Mouse (Mus musculus): ENCODE data around the gene Bpifa1. TPM values are rescaled to one million over a fixed set of nuclear protein-coding genes. Genes with fewer than 3 reads are reported as not detected.
"Not testable (repeated sequence)": the region's sequence is repeated elsewhere in the genome, so short reads cannot be mapped to it uniquely, and the experiment has no call there.

Bpifa1 gene
- polyA plus RNA-seq, 1 experiment, result not detected

GRCm38 (mm10) chr2:154171621-154172020 is 28.9 kb downstream of the Bpifa1 start:
- no peak overlapping the region for H3K27ac ChIP-seq (ENCODE audit: insufficient read depth, low read length)
- no peak for TF ChIP-seq POLR2A (IDR thresholded peaks at IDR 0.05; ENCODE audit: extremely low read depth, insufficient read depth, low read length)
- no peak for TF ChIP-seq CTCF (IDR thresholded peaks at IDR 0.05; ENCODE audit: extremely low read depth, insufficient read depth, low read length)
- no peaks in the 10 kb centered on the region for H3K4me1 ChIP-seq (ENCODE audit: control insufficient read depth, insufficient read depth, low read length)
- H3K4me3 ChIP-seq (ENCODE audit: insufficient read depth, low read length), result no peak overlapping the region

DNA sequence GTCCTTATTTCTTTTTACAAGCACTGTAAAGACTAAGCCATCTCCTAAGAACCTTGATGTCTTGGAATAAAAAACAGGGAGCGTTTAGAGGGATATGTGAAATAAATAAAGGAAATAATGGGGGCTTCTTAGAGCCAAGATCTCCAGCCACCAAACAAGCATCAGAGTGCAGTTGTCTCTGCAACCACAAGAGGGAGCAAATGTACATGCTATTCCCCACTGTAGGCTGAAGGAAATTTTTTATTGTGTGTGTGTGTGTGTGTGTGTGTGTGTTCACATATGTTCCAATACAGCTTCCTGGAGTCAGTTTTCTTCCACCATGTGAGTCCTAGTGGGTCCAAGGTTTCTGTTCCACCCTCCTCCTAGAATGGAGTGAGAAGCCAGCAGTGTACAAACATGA is 30.6 kb downstream of the Bpifa1 start:
- H3K4me3 ChIP-seq (ENCODE audit: insufficient read depth, low read length), result no peak overlapping the region
- peak; percentile 79 for TF ChIP-seq CTCF (IDR thresholded peaks at IDR 0.05; ENCODE audit: extremely low read depth, insufficient read depth, low read length)
- TF ChIP-seq POLR2A (IDR thresholded peaks at IDR 0.05; ENCODE audit: extremely low read depth, insufficient read depth, low read length), result no peak
- H3K4me1 ChIP-seq (ENCODE audit: control insufficient read depth, insufficient read depth, low read length), result no peaks in the 10 kb centered on the region
- H3K27ac ChIP-seq (ENCODE audit: insufficient read depth, low read length), result no peak overlapping the region

GRCm38 (mm10) chr2:154181900-154182299 is 39.2 kb downstream of the Bpifa1 start:
- H3K4me3 ChIP-seq (ENCODE audit: insufficient read depth, low read length); H3K27ac ChIP-seq (ENCODE audit: insufficient read depth, low read length); H3K4me1 ChIP-seq (ENCODE audit: control insufficient read depth, insufficient read depth, low read length): not testable (repeated sequence)

- H3K27ac ChIP-seq (ENCODE audit: insufficient read depth, low read length); H3K4me3 ChIP-seq (ENCODE audit: insufficient read depth, low read length); H3K4me1 ChIP-seq (ENCODE audit: control insufficient read depth, insufficient read depth, low read length): not testable (repeated sequence)
Observed at GRCm38 (mm10) chr2:154183061-154183460, 40.4 kb downstream of the Bpifa1 start.

DNA sequence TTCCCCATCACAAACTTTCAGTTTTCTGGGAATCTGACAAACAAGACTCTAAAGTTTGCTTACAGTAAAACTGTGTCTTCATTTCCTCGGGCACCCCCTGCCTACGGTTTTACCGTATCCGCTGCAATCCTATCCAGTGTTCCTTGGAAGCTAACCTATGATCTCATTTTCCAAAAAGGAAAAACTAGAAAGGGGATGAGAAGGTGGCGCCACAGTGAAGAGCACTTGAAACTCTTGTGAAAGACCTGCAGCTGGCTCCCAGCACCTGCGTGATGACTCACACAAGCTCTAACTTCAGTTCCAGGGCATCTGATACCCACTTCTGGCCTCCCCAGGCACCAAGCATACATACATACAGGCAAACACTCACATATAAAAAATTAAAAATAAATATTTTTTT is 42.6 kb downstream of the Bpifa1 start:
- Histone ChIP-seq H3K27ac (ENCODE audit: insufficient read depth, low read length) (no peak overlapping the region), H3K4me1 (ENCODE audit: control insufficient read depth, insufficient read depth, low read length) (no peaks in the 10 kb centered on the region), H3K4me3 (ENCODE audit: insufficient read depth, low read length) (no peak overlapping the region)
- TF ChIP-seq POLR2A (IDR thresholded peaks at IDR 0.05; ENCODE audit: extremely low read depth, insufficient read depth, low read length), result no peak
- TF ChIP-seq CTCF (IDR thresholded peaks at IDR 0.05; ENCODE audit: extremely low read depth, insufficient read depth, low read length), result no peak

GRCm38 (mm10) chr2:154185748-154186147 is 43.1 kb downstream of the Bpifa1 start:
- no peak overlapping the region for H3K27ac ChIP-seq (ENCODE audit: insufficient read depth, low read length)
- H3K4me3 ChIP-seq (ENCODE audit: insufficient read depth, low read length), result no peak overlapping the region
- TF ChIP-seq CTCF (IDR thresholded peaks at IDR 0.05; ENCODE audit: extremely low read depth, insufficient read depth, low read length), result no peak
- no peak for TF ChIP-seq POLR2A (IDR thresholded peaks at IDR 0.05; ENCODE audit: extremely low read depth, insufficient read depth, low read length)
- no peaks in the 10 kb centered on the region for H3K4me1 ChIP-seq (ENCODE audit: control insufficient read depth, insufficient read depth, low read length)

GRCm38 (mm10) chr2:154187468-154187867 is 44.8 kb downstream of the Bpifa1 start:
- H3K4me3 ChIP-seq (ENCODE audit: insufficient read depth, low read length), result no peak overlapping the region
- H3K27ac ChIP-seq (ENCODE audit: insufficient read depth, low read length), result no peak overlapping the region
- no peaks in the 10 kb centered on the region for H3K4me1 ChIP-seq (ENCODE audit: control insufficient read depth, insufficient read depth, low read length)
- no peak for TF ChIP-seq CTCF (IDR thresholded peaks at IDR 0.05; ENCODE audit: extremely low read depth, insufficient read depth, low read length)
- no peak for TF ChIP-seq POLR2A (IDR thresholded peaks at IDR 0.05; ENCODE audit: extremely low read depth, insufficient read depth, low read length)

DNA sequence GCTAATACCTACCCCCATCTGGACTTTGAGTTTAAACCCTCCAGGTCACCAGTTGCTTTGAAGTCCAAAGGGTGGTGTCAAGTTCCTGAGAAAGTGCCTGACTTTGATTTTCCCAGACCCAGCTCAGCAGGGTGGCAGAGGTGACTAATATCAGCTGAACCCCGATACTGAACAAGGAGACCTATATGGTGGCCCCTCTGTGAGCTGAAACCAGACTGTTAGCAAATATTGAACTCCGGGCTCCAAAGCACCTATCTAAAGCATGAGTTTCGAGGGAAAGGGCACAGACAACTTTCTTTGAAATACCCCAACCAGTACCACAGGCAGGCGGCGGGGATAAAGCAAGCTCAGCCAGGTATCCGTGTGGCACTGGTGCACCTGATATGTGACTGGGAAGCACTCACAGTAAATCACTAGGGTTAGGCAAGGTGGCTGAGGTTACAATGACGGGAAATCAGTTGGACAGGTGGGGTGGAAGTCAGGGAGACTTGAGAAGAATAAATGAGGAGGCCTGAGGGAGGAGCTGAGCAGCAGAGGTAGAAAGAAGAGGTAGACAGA is 47.3 kb downstream of the Bpifa1 start:
- H3K4me3 ChIP-seq (ENCODE audit: insufficient read depth, low read length), result no peak overlapping the region
- TF ChIP-seq POLR2A (IDR thresholded peaks at IDR 0.05; ENCODE audit: extremely low read depth, insufficient read depth, low read length), result no peak
- no peak for TF ChIP-seq CTCF (IDR thresholded peaks at IDR 0.05; ENCODE audit: extremely low read depth, insufficient read depth, low read length)
- no peaks in the 10 kb centered on the region for H3K4me1 ChIP-seq (ENCODE audit: control insufficient read depth, insufficient read depth, low read length)
- H3K27ac ChIP-seq (ENCODE audit: insufficient read depth, low read length), result no peak overlapping the region

- TF ChIP-seq CTCF (IDR thresholded peaks at IDR 0.05; ENCODE audit: extremely low read depth, insufficient read depth, low read length) (0 out of 2 replicates have a peak, but pooled peaks have one; percentile 27), POLR2A (IDR thresholded peaks at IDR 0.05; ENCODE audit: extremely low read depth, insufficient read depth, low read length) (no peak)
- H3K4me1 ChIP-seq (ENCODE audit: control insufficient read depth, insufficient read depth, low read length), result no peaks in the 10 kb centered on the region
- H3K27ac ChIP-seq (ENCODE audit: insufficient read depth, low read length), result no peak within 1 kb of the TSS
- no peak within 1 kb of the TSS for H3K4me3 ChIP-seq (ENCODE audit: insufficient read depth, low read length)
Observed at GRCm38 (mm10) chr2:154190546-154191258, 48.0 kb downstream of the Bpifa1 start, which contains the start of gene Bpifb1. TSS of gene Bpifb1 (plus strand) at chr2:154190818.

GRCm38 (mm10) chr2:154192141-154192540 is 49.5 kb downstream of the Bpifa1 start:
- Histone ChIP-seq H3K27ac (ENCODE audit: insufficient read depth, low read length) (no peak overlapping the region), H3K4me3 (ENCODE audit: insufficient read depth, low read length) (no peak overlapping the region), H3K4me1 (ENCODE audit: control insufficient read depth, insufficient read depth, low read length) (no peaks in the 10 kb centered on the region)
- TF ChIP-seq CTCF (IDR thresholded peaks at IDR 0.05; ENCODE audit: extremely low read depth, insufficient read depth, low read length) (no peak), POLR2A (IDR thresholded peaks at IDR 0.05; ENCODE audit: extremely low read depth, insufficient read depth, low read length) (no peak)

Data from cortical plate, adult 2 months (tissue).